Mouse (Mus musculus): Measurements from ENCODE around the gene Ubxn6.
"Not testable (repeated sequence)": the region's sequence is repeated elsewhere in the genome, so short reads cannot be mapped to it uniquely, and the experiment has no call there.

Ubxn6 gene

DNA sequence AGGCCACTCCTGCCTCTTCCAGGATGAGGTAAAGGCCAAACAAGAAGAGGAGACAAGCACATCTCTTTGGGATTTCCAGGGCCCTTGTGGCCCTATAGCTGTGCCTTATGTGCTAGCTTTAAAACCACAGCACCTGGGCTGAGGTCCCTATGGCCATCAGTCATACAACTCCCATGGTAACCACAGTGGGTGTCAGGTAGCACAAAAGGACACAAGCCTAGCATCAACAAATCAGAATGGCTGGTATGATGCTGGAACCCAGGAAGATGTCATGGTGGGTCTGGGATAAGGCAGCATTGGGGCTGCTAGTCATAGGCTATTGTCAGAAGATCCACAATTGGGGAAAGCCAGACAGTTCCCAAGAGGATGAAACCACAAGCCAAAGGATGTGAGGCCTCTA, 3.7 kb downstream of the Ubxn6 start:
- Histone ChIP-seq H3K27me3 (ENCODE audit: insufficient read depth, low read length) (no peaks in the 10 kb centered on the region), H3K4me1 (replicated peaks; ENCODE audit: low read depth, low read length) (peaks cover 54% of the 10 kb centered on the region), H3K9me3 (ENCODE audit: low read length) (no peaks in the 10 kb centered on the region), H3K4me3 (replicated peaks; ENCODE audit: low read length) (no peak overlapping the region), H3K36me3 (ENCODE audit: insufficient read depth, low read length) (peaks cover 75% of the 10 kb centered on the region)
- no peak for TF ChIP-seq POU5F1 (IDR thresholded peaks at IDR 0.05; ENCODE audit: borderline replicate concordance, low read length)
- TF ChIP-seq CTCF (conservative IDR thresholded peaks at IDR 0.05; ENCODE audit: low read length), result no peak
- no peak for TF ChIP-seq NANOG (IDR thresholded peaks at IDR 0.05; ENCODE audit: borderline replicate concordance, low read length)

- no peaks in the 10 kb centered on the region for H3K27me3 ChIP-seq (ENCODE audit: insufficient read depth, low read length)
- H3K9me3 ChIP-seq (ENCODE audit: low read length), result no peaks in the 10 kb centered on the region
- H3K36me3 ChIP-seq (ENCODE audit: insufficient read depth, low read length), result peaks cover 95% of the 10 kb centered on the region
- peaks cover 49% of the 10 kb centered on the region for H3K4me1 ChIP-seq (replicated peaks; ENCODE audit: low read depth, low read length)
- TF ChIP-seq NANOG (IDR thresholded peaks at IDR 0.05; ENCODE audit: borderline replicate concordance, low read length) (no peak), CTCF (conservative IDR thresholded peaks at IDR 0.05; ENCODE audit: low read length) (no peak), POU5F1 (IDR thresholded peaks at IDR 0.05; ENCODE audit: borderline replicate concordance, low read length) (no peak)
- H3K4me3 ChIP-seq (replicated peaks; ENCODE audit: low read length), result peak overlapping the region; percentile 68
Measured at GRCm38 (mm10) chr17:56069066-56069465, 5.8 kb downstream of the Ubxn6 start.

- H3K4me3 ChIP-seq (replicated peaks; ENCODE audit: low read length), result no peak overlapping the region
- no peak for TF ChIP-seq POU5F1 (IDR thresholded peaks at IDR 0.05; ENCODE audit: borderline replicate concordance, low read length)
- TF ChIP-seq NANOG (IDR thresholded peaks at IDR 0.05; ENCODE audit: borderline replicate concordance, low read length), result no peak
- TF ChIP-seq CTCF (conservative IDR thresholded peaks at IDR 0.05; ENCODE audit: low read length), result no peak
- no peaks in the 10 kb centered on the region for H3K9me3 ChIP-seq (ENCODE audit: low read length)
- no peaks in the 10 kb centered on the region for H3K27me3 ChIP-seq (ENCODE audit: insufficient read depth, low read length)
- peaks cover 44% of the 10 kb centered on the region for H3K4me1 ChIP-seq (replicated peaks; ENCODE audit: low read depth, low read length)
- H3K36me3 ChIP-seq (ENCODE audit: insufficient read depth, low read length), result peaks cover 100% of the 10 kb centered on the region
Measured at GRCm38 (mm10) chr17:56066451-56066850, 8.4 kb downstream of the Ubxn6 start.

DNA sequence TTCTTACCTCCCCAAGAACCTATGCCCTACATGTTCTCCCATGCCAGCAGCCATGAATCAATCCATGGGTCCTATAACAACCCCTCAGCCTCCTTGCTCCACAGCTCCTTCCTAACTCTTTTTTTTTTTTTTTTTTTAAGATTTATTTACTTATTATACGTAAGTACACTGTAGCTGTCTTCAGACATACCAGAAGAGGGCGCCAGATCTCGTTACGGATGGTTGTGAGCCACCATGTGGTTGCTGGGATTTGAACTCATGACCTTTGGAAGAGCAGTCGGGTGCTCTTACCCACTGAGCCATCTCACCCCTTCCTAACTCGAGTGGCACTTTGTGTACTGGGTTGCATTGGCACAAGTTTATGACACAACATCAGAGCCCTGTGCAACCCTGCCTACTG, 9.1 kb downstream of the Ubxn6 start:
- not testable (repeated sequence) for H3K27me3 ChIP-seq (ENCODE audit: insufficient read depth, low read length); H3K9me3 ChIP-seq (ENCODE audit: low read length); H3K4me3 ChIP-seq (replicated peaks; ENCODE audit: low read length)
- peaks cover 44% of the 10 kb centered on the region for H3K4me1 ChIP-seq (replicated peaks; ENCODE audit: low read depth, low read length)
- TF ChIP-seq CTCF (conservative IDR thresholded peaks at IDR 0.05; ENCODE audit: low read length), result peak; percentile 40
- peaks cover 100% of the 10 kb centered on the region for H3K36me3 ChIP-seq (ENCODE audit: insufficient read depth, low read length)

GRCm38 (mm10) chr17:56062081-56062480, 12.7 kb downstream of the Ubxn6 start:
- Histone ChIP-seq H3K36me3 (ENCODE audit: insufficient read depth, low read length) (peaks cover 100% of the 10 kb centered on the region), H3K4me1 (replicated peaks; ENCODE audit: low read depth, low read length) (peaks cover 14% of the 10 kb centered on the region), H3K9me3 (ENCODE audit: low read length) (no peaks in the 10 kb centered on the region), H3K27me3 (ENCODE audit: insufficient read depth, low read length) (no peaks in the 10 kb centered on the region), H3K4me3 (replicated peaks; ENCODE audit: low read length) (no peak overlapping the region)
- TF ChIP-seq POU5F1 (IDR thresholded peaks at IDR 0.05; ENCODE audit: borderline replicate concordance, low read length) (no peak), NANOG (IDR thresholded peaks at IDR 0.05; ENCODE audit: borderline replicate concordance, low read length) (no peak), CTCF (conservative IDR thresholded peaks at IDR 0.05; ENCODE audit: low read length) (no peak)

DNA sequence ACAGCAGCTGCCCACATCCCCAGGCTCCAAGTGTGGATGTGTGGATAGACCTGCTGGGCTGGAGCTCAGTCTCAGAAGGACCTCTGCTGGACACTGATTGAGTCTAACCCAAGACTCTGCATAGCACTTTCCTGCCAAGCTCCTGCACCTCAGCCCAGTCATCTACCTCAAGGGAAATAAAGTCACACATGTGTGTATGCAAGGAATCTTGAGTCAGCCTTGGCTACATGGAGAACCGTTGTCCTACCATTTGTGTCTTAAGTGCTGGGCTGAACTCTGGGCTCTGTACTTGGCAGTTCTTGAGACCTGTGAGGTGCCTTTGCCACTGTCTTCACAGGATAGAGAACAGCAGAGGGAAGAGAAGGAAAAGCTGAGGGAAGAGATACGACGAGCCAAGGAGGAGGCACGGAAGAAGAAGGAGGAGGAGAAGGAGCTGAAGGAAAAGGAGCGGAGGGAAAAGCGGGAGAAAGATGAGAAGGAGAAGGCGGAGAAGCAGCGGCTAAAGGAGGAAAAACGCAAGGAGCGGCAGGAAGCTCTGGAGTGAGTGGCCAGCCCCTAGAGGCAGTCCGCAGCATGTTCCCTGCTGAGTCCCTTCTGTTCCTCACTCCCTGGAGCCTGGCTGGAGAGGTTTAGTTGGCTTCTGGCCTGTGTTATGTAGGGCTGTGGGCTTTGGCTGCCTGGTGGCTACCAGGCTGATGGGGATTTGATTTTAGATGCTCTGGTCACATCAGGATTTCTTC, 17.3 kb downstream of the Ubxn6 start:
- TF ChIP-seq POU5F1 (IDR thresholded peaks at IDR 0.05; ENCODE audit: borderline replicate concordance, low read length) (no peak), CTCF (conservative IDR thresholded peaks at IDR 0.05; ENCODE audit: low read length) (no peak), NANOG (IDR thresholded peaks at IDR 0.05; ENCODE audit: borderline replicate concordance, low read length) (no peak)
- peaks cover 96% of the 10 kb centered on the region for H3K36me3 ChIP-seq (ENCODE audit: insufficient read depth, low read length)
- peaks cover 30% of the 10 kb centered on the region for H3K4me1 ChIP-seq (replicated peaks; ENCODE audit: low read depth, low read length)
- H3K9me3 ChIP-seq (ENCODE audit: low read length), result no peaks in the 10 kb centered on the region
- no peaks in the 10 kb centered on the region for H3K27me3 ChIP-seq (ENCODE audit: insufficient read depth, low read length)
- no peak overlapping the region for H3K4me3 ChIP-seq (replicated peaks; ENCODE audit: low read length)

DNA sequence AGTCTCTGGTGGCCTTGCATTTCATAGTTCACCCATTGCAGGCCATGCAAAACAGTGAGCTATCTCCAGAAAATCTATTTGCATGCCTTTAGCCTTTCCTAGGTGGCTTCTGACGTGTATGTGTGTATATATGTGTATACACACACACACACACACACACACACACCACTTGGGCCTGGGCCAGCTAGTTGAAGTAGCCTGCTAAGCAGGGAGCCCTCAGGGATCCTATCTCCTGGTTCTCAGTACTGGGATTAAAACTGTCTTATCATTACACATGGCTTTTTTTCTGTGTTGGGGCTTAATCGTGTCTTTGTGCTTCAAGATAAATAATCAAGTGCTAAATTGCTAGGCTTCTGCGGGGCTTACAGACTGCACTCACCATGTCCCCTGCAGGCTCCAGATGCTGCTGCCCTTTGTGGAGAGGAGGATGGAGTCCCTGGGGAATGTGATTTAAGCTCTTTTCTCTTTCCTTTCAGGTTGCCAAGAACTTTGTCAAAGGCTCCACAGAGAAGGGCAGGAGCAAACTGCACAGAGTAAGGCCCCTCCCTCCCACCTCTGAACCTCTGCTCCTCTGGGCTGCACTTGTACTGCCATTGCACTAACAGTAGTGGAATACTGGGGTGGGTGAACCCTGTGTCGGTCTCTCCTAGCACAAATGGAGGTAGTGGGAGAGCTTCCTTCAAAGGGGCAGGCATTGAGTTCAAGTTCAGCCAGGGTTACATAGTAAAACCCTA, 18.7 kb downstream of the Ubxn6 start:
- TF ChIP-seq POU5F1 (IDR thresholded peaks at IDR 0.05; ENCODE audit: borderline replicate concordance, low read length) (no peak), CTCF (conservative IDR thresholded peaks at IDR 0.05; ENCODE audit: low read length) (no peak), NANOG (IDR thresholded peaks at IDR 0.05; ENCODE audit: borderline replicate concordance, low read length) (no peak)
- no peaks in the 10 kb centered on the region for H3K27me3 ChIP-seq (ENCODE audit: insufficient read depth, low read length)

GRCm38 (mm10) chr17:56054938-56055337, 19.9 kb downstream of the Ubxn6 start:
- no peaks in the 10 kb centered on the region for H3K9me3 ChIP-seq (ENCODE audit: low read length)
- H3K4me1 ChIP-seq (replicated peaks; ENCODE audit: low read depth, low read length), result peaks cover 43% of the 10 kb centered on the region
- peaks cover 96% of the 10 kb centered on the region for H3K36me3 ChIP-seq (ENCODE audit: insufficient read depth, low read length)
- TF ChIP-seq NANOG (IDR thresholded peaks at IDR 0.05; ENCODE audit: borderline replicate concordance, low read length) (no peak), POU5F1 (IDR thresholded peaks at IDR 0.05; ENCODE audit: borderline replicate concordance, low read length) (no peak), CTCF (conservative IDR thresholded peaks at IDR 0.05; ENCODE audit: low read length) (no peak)
- no peak overlapping the region for H3K4me3 ChIP-seq (replicated peaks; ENCODE audit: low read length)
- no peaks in the 10 kb centered on the region for H3K27me3 ChIP-seq (ENCODE audit: insufficient read depth, low read length)

More for the DNA sequence above, 18.7 kb downstream of the Ubxn6 start:
- peaks cover 96% of the 10 kb centered on the region for H3K36me3 ChIP-seq (ENCODE audit: insufficient read depth, low read length)
- peaks cover 38% of the 10 kb centered on the region for H3K4me1 ChIP-seq (replicated peaks; ENCODE audit: low read depth, low read length)
- H3K4me3 ChIP-seq (replicated peaks; ENCODE audit: low read length), result no peak overlapping the region
- no peaks in the 10 kb centered on the region for H3K9me3 ChIP-seq (ENCODE audit: low read length)
